Mouse (Mus musculus) kidney, embryonic 15.5 days (tissue): Measurements from ENCODE around the gene Nr4a3. TPM values are rescaled to one million over a fixed set of nuclear protein-coding genes. Genes with fewer than 3 reads are reported as not detected.
A peak's percentile ranks its signal among the peaks of the same experiment; 100 is the strongest.

Source experiments
- ATAC-seq: fragments of 200-750 bp; cut with Nextera tagmentation; replicated peaks from 2 replicates; pipeline ENCODE4 v1.8.0; 2017; ENCODE audit warnings: moderate TSS enrichment; ENCODE audit not compliant: low FRiP score
- H3K27ac ChIP-seq: fragments of 300-500 bp; sonication (generic); 2 replicates; pipeline ENCODE4 v1.5.1; 2015; ENCODE audit warnings: mild to moderate bottlenecking, inconsistent platforms
- H3K27me3 ChIP-seq: fragments of 300-500 bp; sonication (generic); 2 replicates; pipeline ENCODE4 v1.6.1; 2015; ENCODE audit warnings: inconsistent platforms
- H3K36me3 ChIP-seq: fragments of 300-500 bp; sonication (generic); 2 replicates; pipeline ENCODE4 v1.6.1; 2015; ENCODE audit warnings: inconsistent platforms
- H3K4me1 ChIP-seq: fragments of 300-500 bp; sonication (generic); 2 replicates; pipeline ENCODE4 v1.6.1; 2015; ENCODE audit warnings: inconsistent platforms
- H3K4me2 ChIP-seq: fragments of 300-500 bp; sonication (generic); 2 replicates; pipeline ENCODE4 v1.6.1; 2015; ENCODE audit warnings: moderate library complexity, mild to moderate bottlenecking, inconsistent platforms
- H3K4me3 ChIP-seq: fragments of 300-500 bp; sonication (generic); replicated peaks from 2 replicates; pipeline ENCODE4 v1.5.1; 2015; ENCODE audit warnings: mild to moderate bottlenecking, inconsistent platforms
- H3K9ac ChIP-seq: fragments of 300-500 bp; sonication (generic); 2 replicates; pipeline ENCODE4 v1.6.1; 2015; ENCODE audit warnings: mild to moderate bottlenecking, inconsistent platforms
- H3K9me3 ChIP-seq: fragments of 300-500 bp; sonication (generic); replicated peaks from 2 replicates; pipeline ENCODE4 v1.6.1; 2016; ENCODE audit warnings: inconsistent platforms
- WGBS: fragments of 180-500 bp; shearing (Covaris S2); methylation state at CpG from one replicate; pipeline ENCODE4 v1.1.7; 2015; ENCODE audit warnings: mixed read lengths; 5-methylcytosine and 5-hydroxymethylcytosine counted together
- polyA plus RNA-seq: library from polyadenylated mRNA; unstranded; fragments of >200 nt; fragmentation: Nextera tagmentation; extraction: Ambion mirVana; gene quantifications from 2 replicates; pipeline ENCODE4 v1.2.1, GENCODE M21; 2015

Gene Nr4a3
- 0.12 and 0.13 TPM in 2 replicates for polyA plus RNA-seq

GRCm38 (mm10) chr4:48044491-48045211 is at the start of gene Nr4a3:
Nr4a3 (plus strand) TSS chr4:48045153.
- H3K9me3 ChIP-seq: no peaks in the 10 kb centered on the region
- H3K27me3 ChIP-seq: peaks cover 49% of the 10 kb centered on the region
- peak; percentile 60 for ATAC-seq
- H3K4me2 ChIP-seq: peak within 1 kb of the TSS; percentile 100
- peaks cover 53% of the 10 kb centered on the region for H3K4me1 ChIP-seq
- WGBS: under 1% methylated on average over 46 of the region's 54 CpGs
- peak within 1 kb of the TSS; percentile 59 for H3K27ac ChIP-seq
- H3K36me3 ChIP-seq: no peaks in the 10 kb centered on the region
- H3K9ac ChIP-seq: peak within 1 kb of the TSS; percentile 70
- H3K4me3 ChIP-seq: peak within 1 kb of the TSS; percentile 68

GRCm38 (mm10) chr4:48002969-48003368 is 42.0 kb upstream of the Nr4a3 start:
- Histone ChIP-seq H3K27ac (no peak overlapping the region), H3K27me3 (no peaks in the 10 kb centered on the region), H3K36me3 (no peaks in the 10 kb centered on the region), H3K9ac (no peak overlapping the region), H3K4me3 (no peak overlapping the region), H3K4me2 (no peak overlapping the region), H3K4me1 (no peaks in the 10 kb centered on the region), H3K9me3 (no peaks in the 10 kb centered on the region)
- WGBS: 65% methylated on average over 4 of the region's 4 CpGs
- no peak for ATAC-seq

- no peak for ATAC-seq
- 88% methylated on average over 3 of the region's 3 CpGs for WGBS
- no peak overlapping the region for H3K9ac ChIP-seq
- H3K9me3 ChIP-seq: no peaks in the 10 kb centered on the region
- H3K4me1 ChIP-seq: no peaks in the 10 kb centered on the region
- H3K4me3 ChIP-seq: no peak overlapping the region
- H3K36me3 ChIP-seq: no peaks in the 10 kb centered on the region
- no peak overlapping the region for H3K27ac ChIP-seq
- H3K4me2 ChIP-seq: no peak overlapping the region
- no peaks in the 10 kb centered on the region for H3K27me3 ChIP-seq
Measured at GRCm38 (mm10) chr4:48003456-48003855, 41.5 kb upstream of the Nr4a3 start.

GRCm38 (mm10) chr4:48006355-48006754 is 38.6 kb upstream of the Nr4a3 start:
- WGBS: 91% methylated on average over 3 of the region's 3 CpGs
- H3K27ac ChIP-seq: no peak overlapping the region
- H3K9me3 ChIP-seq: no peaks in the 10 kb centered on the region

GRCm38 (mm10) chr4:48012209-48012608 is 32.7 kb upstream of the Nr4a3 start:
- Histone ChIP-seq H3K4me3 (no peak overlapping the region), H3K9ac (no peak overlapping the region), H3K27ac (no peak overlapping the region), H3K4me2 (no peak overlapping the region), H3K36me3 (no peaks in the 10 kb centered on the region), H3K27me3 (no peaks in the 10 kb centered on the region), H3K9me3 (no peaks in the 10 kb centered on the region), H3K4me1 (no peaks in the 10 kb centered on the region)
- WGBS: 65% methylated on average over 3 of the region's 3 CpGs
- no peak for ATAC-seq

More at GRCm38 (mm10) chr4:48006355-48006754, 38.6 kb upstream of the Nr4a3 start:
- no peaks in the 10 kb centered on the region for H3K36me3 ChIP-seq
- H3K4me1 ChIP-seq: no peaks in the 10 kb centered on the region
- no peak for ATAC-seq
- no peak overlapping the region for H3K4me3 ChIP-seq
- H3K4me2 ChIP-seq: no peak overlapping the region
- H3K27me3 ChIP-seq: no peaks in the 10 kb centered on the region
- no peak overlapping the region for H3K9ac ChIP-seq

- no peaks in the 10 kb centered on the region for H3K4me1 ChIP-seq
- WGBS: 77% methylated on average over 3 of the region's 3 CpGs
- H3K27ac ChIP-seq: no peak overlapping the region
- no peak for ATAC-seq
- H3K4me2 ChIP-seq: no peak overlapping the region
- H3K36me3 ChIP-seq: no peaks in the 10 kb centered on the region
- no peak overlapping the region for H3K4me3 ChIP-seq
- no peak overlapping the region for H3K9ac ChIP-seq
- no peaks in the 10 kb centered on the region for H3K27me3 ChIP-seq
- no peaks in the 10 kb centered on the region for H3K9me3 ChIP-seq
Measured at GRCm38 (mm10) chr4:48022966-48023365, 22.0 kb upstream of the Nr4a3 start.

- Histone ChIP-seq H3K4me2 (no peak overlapping the region), H3K27ac (no peak overlapping the region), H3K9ac (no peak overlapping the region), H3K36me3 (no peaks in the 10 kb centered on the region), H3K27me3 (no peaks in the 10 kb centered on the region), H3K9me3 (no peaks in the 10 kb centered on the region), H3K4me3 (no peak overlapping the region), H3K4me1 (no peaks in the 10 kb centered on the region)
- 67% methylated on average over 24 of the region's 24 CpGs for WGBS
- ATAC-seq: no peak
Measured at GRCm38 (mm10) chr4:48029652-48030051, 15.3 kb upstream of the Nr4a3 start.

GRCm38 (mm10) chr4:48034287-48034686 is 10.7 kb upstream of the Nr4a3 start:
- no peaks in the 10 kb centered on the region for H3K36me3 ChIP-seq
- 66% methylated on average over 9 of the region's 9 CpGs for WGBS

GRCm38 (mm10) chr4:48037646-48038045 is 7.3 kb upstream of the Nr4a3 start:
- Histone ChIP-seq H3K27ac (no peak overlapping the region), H3K4me2 (no peak overlapping the region), H3K27me3 (no peaks in the 10 kb centered on the region), H3K4me3 (no peak overlapping the region), H3K4me1 (peaks cover 6% of the 10 kb centered on the region; the same call in 1 of the 2 replicates), H3K9ac (no peak overlapping the region), H3K9me3 (no peaks in the 10 kb centered on the region), H3K36me3 (no peaks in the 10 kb centered on the region)
- 75% methylated on average over 4 of the region's 4 CpGs for WGBS
- no peak for ATAC-seq

More at GRCm38 (mm10) chr4:48034287-48034686, 10.7 kb upstream of the Nr4a3 start:
- no peaks in the 10 kb centered on the region for H3K27me3 ChIP-seq
- H3K4me1 ChIP-seq: no peaks in the 10 kb centered on the region
- H3K4me3 ChIP-seq: no peak overlapping the region
- ATAC-seq: no peak
- H3K9me3 ChIP-seq: no peaks in the 10 kb centered on the region
- H3K9ac ChIP-seq: no peak overlapping the region
- no peak overlapping the region for H3K4me2 ChIP-seq
- H3K27ac ChIP-seq: no peak overlapping the region

- H3K9ac ChIP-seq: no peak overlapping the region
- H3K9me3 ChIP-seq: no peaks in the 10 kb centered on the region
- no peaks in the 10 kb centered on the region for H3K27me3 ChIP-seq
- 81% methylated on average over 5 of the region's 5 CpGs for WGBS
- no peak overlapping the region for H3K27ac ChIP-seq
- H3K36me3 ChIP-seq: no peaks in the 10 kb centered on the region
- H3K4me2 ChIP-seq: no peak overlapping the region
- no peak overlapping the region for H3K4me3 ChIP-seq
- ATAC-seq: no peak
- H3K4me1 ChIP-seq: peaks cover 6% of the 10 kb centered on the region
Measured at GRCm38 (mm10) chr4:48038847-48039246, 6.1 kb upstream of the Nr4a3 start.

- H3K4me2 ChIP-seq: no peak overlapping the region
- no peak overlapping the region for H3K9ac ChIP-seq
- no peak overlapping the region for H3K27ac ChIP-seq
- H3K4me1 ChIP-seq: peaks cover 14% of the 10 kb centered on the region
- WGBS: 76% methylated on average over 7 of the region's 7 CpGs
- ATAC-seq: no peak
- no peaks in the 10 kb centered on the region for H3K36me3 ChIP-seq
- H3K9me3 ChIP-seq: no peaks in the 10 kb centered on the region
- no peak overlapping the region for H3K4me3 ChIP-seq
- no peaks in the 10 kb centered on the region; the same call in 1 of the 2 replicates for H3K27me3 ChIP-seq
Measured at GRCm38 (mm10) chr4:48039736-48040135, 5.2 kb upstream of the Nr4a3 start.

GRCm38 (mm10) chr4:48042466-48042785 is 2.5 kb upstream of the Nr4a3 start:
- H3K9ac ChIP-seq: peak overlapping the region; percentile 70
- peaks cover 27% of the 10 kb centered on the region for H3K27me3 ChIP-seq
- H3K27ac ChIP-seq: peak overlapping the region; percentile 94
- H3K4me3 ChIP-seq: peak overlapping the region; percentile 68
- under 1% methylated on average over 4 of the region's 4 CpGs for WGBS
- peak overlapping the region; percentile 100 for H3K4me2 ChIP-seq
- no peaks in the 10 kb centered on the region for H3K36me3 ChIP-seq
- H3K9me3 ChIP-seq: no peaks in the 10 kb centered on the region
- peaks cover 37% of the 10 kb centered on the region for H3K4me1 ChIP-seq
- ATAC-seq: no peak; the same call in 1 of the 2 replicates
